Mouse (Mus musculus): ENCODE data around the gene Clip3. TPM values are rescaled to one million over a fixed set of nuclear protein-coding genes. Genes with fewer than 3 reads are reported as not detected.

Clip3 gene
- polyA plus RNA-seq, 1 experiment from 2014 or later, result 53.9 TPM

DNA sequence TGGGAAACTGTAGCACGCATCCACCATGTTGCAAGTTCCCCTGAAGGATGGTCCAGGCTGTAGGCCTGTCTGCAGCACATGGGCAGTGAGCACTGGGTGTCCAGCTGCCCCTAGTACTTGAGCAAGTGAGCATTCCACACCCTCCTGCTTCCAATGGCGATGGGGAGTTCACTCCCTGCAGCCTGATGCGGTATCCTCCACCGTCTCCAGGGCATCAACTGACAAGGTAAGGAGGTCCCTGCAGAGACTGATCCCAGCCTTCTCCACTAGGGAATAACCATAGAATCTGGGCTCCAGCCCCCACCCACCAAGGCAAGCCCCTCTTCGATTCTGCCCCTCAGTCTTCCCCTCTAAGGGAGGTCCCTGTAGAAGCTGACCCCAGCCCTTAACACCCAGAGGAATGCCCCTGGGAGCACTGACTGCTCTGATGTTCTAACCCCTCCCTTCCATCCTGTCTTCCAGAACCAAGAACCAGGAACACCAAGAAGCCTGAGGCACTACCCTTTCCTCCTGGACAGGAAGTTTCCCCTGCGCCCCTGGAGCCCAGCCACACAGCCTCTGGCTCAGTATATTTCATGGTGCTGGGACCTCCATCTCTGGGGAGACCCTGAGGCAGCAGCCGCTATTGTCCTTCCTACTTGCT lies 2.3 kb upstream of the Clip3 start:
- 0 out of 2 replicates have a peak, but pooled peaks have one; percentile 9 for ATAC-seq (ENCODE audit: insufficient number of reproducible peaks, insufficient read depth, low FRiP score, low read depth)
- Histone ChIP-seq H3K4me1 (ENCODE audit: control insufficient read depth, insufficient read depth, low read length) (no peaks in the 10 kb centered on the region), H3K4me2 (replicated peaks; ENCODE audit: low read depth, low read length) (no peak overlapping the region), H3K9ac (replicated peaks; ENCODE audit: low read depth, low read length) (no peak overlapping the region), H3K27ac (ENCODE audit: low read length) (no peak overlapping the region), H3K4me3 (ENCODE audit: low read depth, low read length) (no peak overlapping the region), H3K36me3 (ENCODE audit: control insufficient read depth, insufficient read depth, low read length) (no peaks in the 10 kb centered on the region), H3K27me3 (ENCODE audit: control insufficient read depth, insufficient read depth, low read length) (no peaks in the 10 kb centered on the region), H3K9me3 (ENCODE audit: control insufficient read depth, low read depth, low read length) (no peaks in the 10 kb centered on the region)
- WGBS, result 69% methylated on average over 7 of the region's 7 CpGs

DNA sequence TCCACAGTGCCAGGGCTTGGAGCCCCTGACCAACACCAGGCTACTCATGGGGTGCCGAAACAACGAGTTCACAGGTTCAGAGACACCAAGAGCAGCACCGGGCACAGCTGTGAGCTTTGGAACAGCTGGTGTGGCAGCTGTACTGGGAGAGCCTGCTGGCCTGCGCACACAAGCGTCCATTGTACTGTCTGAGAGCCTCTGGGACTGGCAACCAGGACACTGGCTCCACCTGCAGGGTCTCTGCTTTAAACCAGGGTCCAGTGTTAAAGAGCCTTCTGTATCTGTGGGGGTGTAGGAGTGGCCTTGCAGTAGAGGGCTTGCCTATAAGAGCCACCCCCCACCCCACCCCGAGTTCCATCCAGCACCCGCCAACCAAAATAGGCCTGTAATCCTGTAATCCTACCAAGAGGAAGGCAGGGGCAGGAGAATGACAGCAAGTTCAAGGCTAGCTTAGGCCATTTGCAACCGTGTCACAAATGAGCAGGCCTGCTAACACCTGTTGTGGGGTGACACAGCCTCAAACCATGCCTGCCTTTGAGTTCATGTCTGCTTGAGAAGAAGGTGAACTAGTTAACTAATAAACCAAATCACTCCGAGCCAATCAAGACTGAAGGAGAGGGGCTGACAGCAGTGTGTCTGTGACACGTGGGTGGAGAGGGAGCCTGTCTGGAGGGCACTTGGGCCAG lies 1.7 kb upstream of the Clip3 start:
- peak; percentile 59; the same call in 1 of the 2 replicates for ATAC-seq (ENCODE audit: insufficient number of reproducible peaks, insufficient read depth, low FRiP score, low read depth)
- Histone ChIP-seq H3K36me3 (ENCODE audit: control insufficient read depth, insufficient read depth, low read length) (no peaks in the 10 kb centered on the region; the same call in 1 of the 2 replicates), H3K4me1 (ENCODE audit: control insufficient read depth, insufficient read depth, low read length) (no peaks in the 10 kb centered on the region), H3K9ac (replicated peaks; ENCODE audit: low read depth, low read length) (no peak overlapping the region), H3K4me3 (ENCODE audit: low read depth, low read length) (no peak overlapping the region), H3K27me3 (ENCODE audit: control insufficient read depth, insufficient read depth, low read length) (no peaks in the 10 kb centered on the region), H3K9me3 (ENCODE audit: control insufficient read depth, low read depth, low read length) (no peaks in the 10 kb centered on the region), H3K4me2 (replicated peaks; ENCODE audit: low read depth, low read length) (no peak overlapping the region), H3K27ac (ENCODE audit: low read length) (no peak overlapping the region)
- 65% methylated on average over 10 of the region's 10 CpGs for WGBS

DNA sequence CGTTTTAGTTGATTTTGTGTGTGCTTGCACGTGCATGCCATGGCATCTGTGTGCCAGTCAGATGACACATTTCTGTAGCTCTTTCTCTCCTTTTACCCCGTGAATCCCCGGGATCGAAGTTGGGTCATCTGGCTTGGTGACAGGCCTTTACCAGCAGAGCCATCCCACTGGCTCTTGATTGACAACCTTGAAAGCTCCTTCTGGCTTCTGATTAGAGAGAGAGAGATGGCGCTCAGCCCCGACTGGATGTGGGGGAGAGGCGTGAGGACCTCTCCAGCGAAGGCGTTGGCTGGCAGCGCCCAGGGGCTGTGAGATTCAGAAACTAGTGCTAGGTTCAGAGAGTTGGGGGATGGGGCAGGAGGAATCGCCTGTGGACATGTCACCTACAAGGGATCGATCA lies 2.3 kb downstream of the Clip3 start:
- Histone ChIP-seq H3K4me2 (replicated peaks; ENCODE audit: low read depth, low read length) (no peak overlapping the region), H3K27ac (ENCODE audit: low read length) (no peak overlapping the region), H3K9me3 (ENCODE audit: control insufficient read depth, low read depth, low read length) (no peaks in the 10 kb centered on the region), H3K4me3 (ENCODE audit: low read depth, low read length) (no peak overlapping the region), H3K36me3 (ENCODE audit: control insufficient read depth, insufficient read depth, low read length) (peaks cover 16% of the 10 kb centered on the region), H3K9ac (replicated peaks; ENCODE audit: low read depth, low read length) (no peak overlapping the region), H3K4me1 (ENCODE audit: control insufficient read depth, insufficient read depth, low read length) (no peaks in the 10 kb centered on the region), H3K27me3 (ENCODE audit: control insufficient read depth, insufficient read depth, low read length) (no peaks in the 10 kb centered on the region)
- WGBS, result 82% methylated on average over 13 of the region's 13 CpGs
- no peak for ATAC-seq (ENCODE audit: insufficient number of reproducible peaks, insufficient read depth, low FRiP score, low read depth)

DNA sequence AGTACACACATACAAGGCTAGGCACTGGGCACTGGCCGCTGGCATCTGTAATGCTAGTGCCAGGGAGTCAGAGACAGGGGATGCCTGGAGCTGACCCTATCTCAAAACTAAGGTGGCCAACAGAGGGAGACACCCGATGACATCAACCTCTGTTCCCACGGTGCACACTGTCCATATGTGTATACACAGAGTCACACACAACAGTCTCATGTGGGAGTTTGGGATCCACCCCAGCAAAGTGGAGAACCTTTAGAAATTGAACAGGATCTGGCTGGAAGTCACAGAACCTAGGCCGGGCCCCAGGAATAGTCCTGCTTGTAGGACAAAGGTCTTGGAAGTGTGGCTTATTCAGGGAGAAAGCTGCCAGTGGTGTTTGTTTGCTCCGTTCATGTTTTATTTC lies 2.8 kb downstream of the Clip3 start:
- 89% methylated on average over 5 of the region's 5 CpGs for WGBS
- no peak for ATAC-seq (ENCODE audit: insufficient number of reproducible peaks, insufficient read depth, low FRiP score, low read depth)
- Histone ChIP-seq H3K27me3 (ENCODE audit: control insufficient read depth, insufficient read depth, low read length) (no peaks in the 10 kb centered on the region), H3K9me3 (ENCODE audit: control insufficient read depth, low read depth, low read length) (no peaks in the 10 kb centered on the region), H3K27ac (ENCODE audit: low read length) (no peak overlapping the region), H3K36me3 (ENCODE audit: control insufficient read depth, insufficient read depth, low read length) (peaks cover 19% of the 10 kb centered on the region), H3K4me3 (ENCODE audit: low read depth, low read length) (no peak overlapping the region), H3K4me1 (ENCODE audit: control insufficient read depth, insufficient read depth, low read length) (no peaks in the 10 kb centered on the region), H3K4me2 (replicated peaks; ENCODE audit: low read depth, low read length) (no peak overlapping the region), H3K9ac (replicated peaks; ENCODE audit: low read depth, low read length) (no peak overlapping the region)

DNA sequence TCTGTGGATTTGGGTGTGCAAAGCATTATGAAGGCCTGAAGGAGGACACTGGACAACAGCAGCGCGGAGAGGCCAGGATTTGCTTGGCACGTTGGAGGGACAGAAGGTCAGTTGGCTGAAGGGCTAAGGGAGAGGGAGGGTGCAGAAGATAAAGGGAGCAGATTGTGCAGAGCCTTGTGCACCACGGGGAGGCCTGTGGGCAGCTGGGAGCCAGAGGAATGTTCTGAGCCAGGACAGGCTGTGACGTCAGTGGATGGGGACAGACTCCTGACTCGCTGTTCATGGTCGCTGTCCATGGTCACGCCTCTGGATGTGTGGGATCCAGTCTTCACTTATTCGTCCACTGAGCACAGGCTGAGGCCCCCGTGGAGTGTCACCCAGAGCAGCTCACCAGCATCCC lies 3.6 kb downstream of the Clip3 start:
- no peaks in the 10 kb centered on the region for H3K27me3 ChIP-seq (ENCODE audit: control insufficient read depth, insufficient read depth, low read length)
- ATAC-seq (ENCODE audit: insufficient number of reproducible peaks, insufficient read depth, low FRiP score, low read depth), result no peak
- no peak overlapping the region for H3K9ac ChIP-seq (replicated peaks; ENCODE audit: low read depth, low read length)
- no peaks in the 10 kb centered on the region for H3K4me1 ChIP-seq (ENCODE audit: control insufficient read depth, insufficient read depth, low read length)
- H3K4me2 ChIP-seq (replicated peaks; ENCODE audit: low read depth, low read length), result no peak overlapping the region
- 62% methylated on average over 10 of the region's 10 CpGs for WGBS
- no peak overlapping the region for H3K4me3 ChIP-seq (ENCODE audit: low read depth, low read length)
- H3K9me3 ChIP-seq (ENCODE audit: control insufficient read depth, low read depth, low read length), result no peaks in the 10 kb centered on the region
- H3K36me3 ChIP-seq (ENCODE audit: control insufficient read depth, insufficient read depth, low read length), result peaks cover 22% of the 10 kb centered on the region
- no peak overlapping the region for H3K27ac ChIP-seq (ENCODE audit: low read length)

DNA sequence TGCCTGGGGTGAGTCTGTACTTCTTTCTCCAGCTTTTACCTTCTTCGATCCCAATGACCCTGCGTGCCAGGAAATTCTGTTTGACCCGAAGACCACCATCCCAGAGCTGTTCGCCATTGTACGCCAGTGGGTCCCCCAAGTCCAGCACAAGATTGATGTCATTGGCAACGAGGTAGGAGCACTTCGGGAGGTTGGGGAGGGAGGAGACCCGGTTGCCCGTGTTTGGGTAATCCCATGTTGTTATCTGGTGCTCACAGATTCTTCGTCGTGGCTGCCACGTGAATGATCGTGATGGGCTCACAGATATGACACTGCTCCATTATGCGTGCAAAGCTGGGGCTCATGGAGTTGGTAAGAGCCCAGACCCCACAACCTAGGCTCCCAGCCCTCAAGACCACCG lies 5.3 kb downstream of the Clip3 start:
- Histone ChIP-seq H3K4me3 (ENCODE audit: low read depth, low read length) (no peak overlapping the region), H3K9me3 (ENCODE audit: control insufficient read depth, low read depth, low read length) (no peaks in the 10 kb centered on the region), H3K4me2 (replicated peaks; ENCODE audit: low read depth, low read length) (no peak overlapping the region), H3K27ac (ENCODE audit: low read length) (no peak overlapping the region), H3K9ac (replicated peaks; ENCODE audit: low read depth, low read length) (no peak overlapping the region), H3K36me3 (ENCODE audit: control insufficient read depth, insufficient read depth, low read length) (peaks cover 24% of the 10 kb centered on the region), H3K27me3 (ENCODE audit: control insufficient read depth, insufficient read depth, low read length) (no peaks in the 10 kb centered on the region), H3K4me1 (ENCODE audit: control insufficient read depth, insufficient read depth, low read length) (no peaks in the 10 kb centered on the region)
- ATAC-seq (ENCODE audit: insufficient number of reproducible peaks, insufficient read depth, low FRiP score, low read depth), result no peak
- 90% methylated on average over 15 of the region's 15 CpGs for WGBS

DNA sequence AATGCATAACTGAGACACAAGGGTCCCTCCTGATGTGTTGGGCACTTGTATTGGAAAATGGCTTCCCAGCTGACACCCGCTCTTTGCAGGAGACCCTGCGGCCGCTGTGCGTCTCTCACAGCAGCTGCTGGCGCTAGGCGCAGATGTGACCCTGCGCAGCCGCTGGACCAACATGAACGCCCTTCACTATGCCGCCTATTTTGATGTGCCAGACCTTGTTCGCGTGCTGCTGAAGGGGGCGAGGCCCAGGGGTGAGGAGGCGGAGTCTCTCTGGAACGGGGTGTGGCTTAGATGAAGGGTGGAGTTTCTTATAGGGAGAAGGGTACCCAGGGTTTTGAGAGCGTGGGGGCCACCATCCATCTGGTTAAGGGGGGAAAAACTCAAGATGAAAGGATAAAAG lies 5.7 kb downstream of the Clip3 start:
- Histone ChIP-seq H3K27me3 (ENCODE audit: control insufficient read depth, insufficient read depth, low read length) (no peaks in the 10 kb centered on the region), H3K9me3 (ENCODE audit: control insufficient read depth, low read depth, low read length) (no peaks in the 10 kb centered on the region), H3K9ac (replicated peaks; ENCODE audit: low read depth, low read length) (no peak overlapping the region), H3K36me3 (ENCODE audit: control insufficient read depth, insufficient read depth, low read length) (peaks cover 27% of the 10 kb centered on the region), H3K4me2 (replicated peaks; ENCODE audit: low read depth, low read length) (no peak overlapping the region), H3K27ac (ENCODE audit: low read length) (no peak overlapping the region), H3K4me3 (ENCODE audit: low read depth, low read length) (no peak overlapping the region), H3K4me1 (ENCODE audit: control insufficient read depth, insufficient read depth, low read length) (no peaks in the 10 kb centered on the region)
- 77% methylated on average over 16 of the region's 16 CpGs for WGBS
- no peak for ATAC-seq (ENCODE audit: insufficient number of reproducible peaks, insufficient read depth, low FRiP score, low read depth)

DNA sequence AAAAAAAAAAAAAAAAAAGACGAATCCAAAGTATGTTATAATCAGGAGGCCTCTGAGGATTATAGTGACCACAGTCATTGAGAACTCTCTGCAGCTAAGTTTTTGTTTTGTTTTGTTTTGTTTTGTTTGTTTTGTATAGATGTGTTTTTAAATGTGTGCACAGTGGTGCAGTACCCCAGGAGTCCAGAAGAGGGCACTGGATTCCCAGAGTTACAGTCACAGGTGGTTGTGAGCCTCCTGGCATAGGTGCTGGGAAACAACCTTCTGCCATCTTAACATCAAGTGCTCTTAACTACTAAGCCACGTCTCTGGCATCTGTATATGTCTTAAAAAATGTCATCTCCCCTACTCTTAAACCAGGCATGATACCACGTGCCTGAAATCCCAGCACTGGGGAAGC lies 9.4 kb downstream of the Clip3 start:
- H3K4me1 ChIP-seq (ENCODE audit: control insufficient read depth, insufficient read depth, low read length), result no peaks in the 10 kb centered on the region
- 60% methylated on average over 3 of the region's 3 CpGs for WGBS
- peaks cover 40% of the 10 kb centered on the region for H3K36me3 ChIP-seq (ENCODE audit: control insufficient read depth, insufficient read depth, low read length)
- no peak overlapping the region for H3K4me3 ChIP-seq (ENCODE audit: low read depth, low read length)
- no peak overlapping the region for H3K27ac ChIP-seq (ENCODE audit: low read length)
- no peak overlapping the region for H3K4me2 ChIP-seq (replicated peaks; ENCODE audit: low read depth, low read length)
- H3K9me3 ChIP-seq (ENCODE audit: control insufficient read depth, low read depth, low read length), result no peaks in the 10 kb centered on the region
- ATAC-seq (ENCODE audit: insufficient number of reproducible peaks, insufficient read depth, low FRiP score, low read depth), result no peak
- H3K9ac ChIP-seq (replicated peaks; ENCODE audit: low read depth, low read length), result no peak overlapping the region
- H3K27me3 ChIP-seq (ENCODE audit: control insufficient read depth, insufficient read depth, low read length), result no peaks in the 10 kb centered on the region

Data from stomach, embryonic 14.5 days (tissue).